Mouse (Mus musculus) megakaryocyte progenitor cell, adult 5-6 weeks (primary cell): ENCODE results near the gene Gm45521. TPM values are rescaled to one million over a fixed set of nuclear protein-coding genes. Genes with fewer than 3 reads are reported as not detected.

Source experiments
- ATAC-seq: replicated peaks from 2 replicates; pipeline ENCODE4 v1.8.0; 2016; ENCODE audit warnings: mild to moderate bottlenecking, moderate TSS enrichment, inconsistent platforms; ENCODE audit not compliant: poor library complexity
- total RNA-seq, 2 experiments: library from RNA; stranded (forward) in 1 of 2; stranded (reverse) in 1 of 2; fragments of 157-497, 149-512 nt in 1 of 2; fragments of 200-1000 nt in 1 of 2; gene quantifications; 2 replicates each; pipeline versions ENCODE4 v1.2.3 to v1.2.4; 2015 to 2017

Gm45521 gene
- total RNA-seq, 2 experiments from 2014 or later, result not detected

- no peak for ATAC-seq
Measured at GRCm38 (mm10) chr14:7951234-7951633, 5.9 kb upstream of the Gm45521 start.

GRCm38 (mm10) chr14:7952610-7953254 is 4.4 kb upstream of the Gm45521 start:
- peak; percentile 44; the same call in 1 of the 2 replicates for ATAC-seq

GRCm38 (mm10) chr14:7954071-7954471 is 3.0 kb upstream of the Gm45521 start:
- no peak for ATAC-seq

GRCm38 (mm10) chr14:7956427-7956826 is 661 bp upstream of the Gm45521 start:
- ATAC-seq, result no peak

GRCm38 (mm10) chr14:7960616-7961015 is 3.5 kb downstream of the Gm45521 start:
- peak; percentile 56 for ATAC-seq

- ATAC-seq, result no peak
Measured at GRCm38 (mm10) chr14:7961714-7962113, 4.6 kb downstream of the Gm45521 start.

GRCm38 (mm10) chr14:7962626-7963025 is 5.5 kb downstream of the Gm45521 start:
- no peak for ATAC-seq

GRCm38 (mm10) chr14:7963160-7963559 is 6.1 kb downstream of the Gm45521 start:
- ATAC-seq, result no peak

GRCm38 (mm10) chr14:7964219-7964889 is 7.3 kb downstream of the Gm45521 start:
- ATAC-seq, result peak; percentile 93

- ATAC-seq, result peak; percentile 71
Measured at GRCm38 (mm10) chr14:7971889-7972493, 14.9 kb downstream of the Gm45521 start.

GRCm38 (mm10) chr14:7974643-7975042 is 17.6 kb downstream of the Gm45521 start:
- ATAC-seq, result no peak

GRCm38 (mm10) chr14:7975177-7975576 is 18.1 kb downstream of the Gm45521 start:
- no peak for ATAC-seq

- peak; percentile 54 for ATAC-seq
Measured at GRCm38 (mm10) chr14:7977471-7977870, 20.4 kb downstream of the Gm45521 start.

- no peak for ATAC-seq
Measured at GRCm38 (mm10) chr14:7978183-7978582, 21.1 kb downstream of the Gm45521 start.

- peak; percentile 78 for ATAC-seq
Measured at GRCm38 (mm10) chr14:7981226-7981625, 24.1 kb downstream of the Gm45521 start.

- ATAC-seq, result peak; percentile 79
Measured at GRCm38 (mm10) chr14:7986913-7987312, 29.8 kb downstream of the Gm45521 start.

GRCm38 (mm10) chr14:7989371-7989770 is 32.3 kb downstream of the Gm45521 start:
- no peak for ATAC-seq

GRCm38 (mm10) chr14:7989961-7990360 is 32.9 kb downstream of the Gm45521 start:
- no peak for ATAC-seq

- 0 out of 2 replicates have a peak, but pooled peaks have one; percentile 2 for ATAC-seq
Measured at GRCm38 (mm10) chr14:7991108-7991776, 34.2 kb downstream of the Gm45521 start.

- no peak for ATAC-seq
Measured at GRCm38 (mm10) chr14:7992158-7992557, 35.1 kb downstream of the Gm45521 start.

GRCm38 (mm10) chr14:7994271-7994767 is 37.2 kb downstream of the Gm45521 start, which contains the start of gene Dnase1l3:
Gene Dnase1l3 (minus strand): TSS chr14:7994573.
- ATAC-seq, result peak; percentile 47
